Mouse (Mus musculus): ENCODE measurements at regions not wholly inside any gene's neighbourhood (a gene's known extent, or its start where the extent isn't known, plus 50 kb on each side); places are given as distances from the start of the nearest gene placed in this dataset.
"Not testable (repeated sequence)": the region's sequence is repeated elsewhere in the genome, so short reads cannot be mapped to it uniquely, and the experiment has no call there.

DNA sequence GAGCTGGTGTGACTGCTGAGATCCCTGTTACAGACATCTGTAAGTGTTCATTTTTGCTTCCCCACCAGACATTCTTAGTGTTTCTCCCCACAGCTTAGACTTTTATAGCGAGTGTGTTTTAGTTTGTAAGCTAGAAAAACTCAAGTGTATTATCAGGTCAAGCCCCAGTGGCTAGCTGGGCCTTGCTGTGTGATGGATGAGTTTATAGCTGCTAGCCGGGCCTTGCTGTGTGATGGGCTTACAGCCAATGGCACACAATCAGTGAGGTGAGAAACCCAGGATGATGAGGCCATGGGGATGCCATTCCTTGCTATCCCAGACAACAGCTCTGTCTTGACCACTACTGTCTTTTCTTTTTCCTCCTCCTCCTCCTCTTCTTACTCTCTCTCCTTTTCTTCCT is 197.7 kb upstream of the Dpp6 start:
- Histone ChIP-seq H3K27ac (ENCODE audit: low read depth, low read length) (no peak overlapping the region), H3K36me3 (ENCODE audit: control insufficient read depth, insufficient read depth, low read length) (no peaks in the 10 kb centered on the region), H3K4me3 (ENCODE audit: low read depth, low read length) (no peak overlapping the region), H3K9ac (ENCODE audit: low read length) (no peak overlapping the region), H3K9me3 (ENCODE audit: control insufficient read depth, low read length) (no peaks in the 10 kb centered on the region), H3K4me1 (replicated peaks; ENCODE audit: control insufficient read depth, insufficient read depth, low read length) (no peaks in the 10 kb centered on the region), H3K27me3 (ENCODE audit: control insufficient read depth, insufficient read depth, low read length) (no peaks in the 10 kb centered on the region), H3K4me2 (ENCODE audit: low read depth, low read length, severe bottlenecking) (no peak overlapping the region)
- ATAC-seq (replicated peaks; ENCODE audit: low FRiP score), result no peak
- DNase-seq (ENCODE audit: low spot score), result no peak
- 75% methylated on average over 2 of the region's 2 CpGs for WGBS

- Histone ChIP-seq H3K9ac (ENCODE audit: low read length) (no peak overlapping the region), H3K4me3 (ENCODE audit: low read depth, low read length) (no peak overlapping the region), H3K36me3 (ENCODE audit: control insufficient read depth, insufficient read depth, low read length) (no peaks in the 10 kb centered on the region), H3K4me1 (replicated peaks; ENCODE audit: control insufficient read depth, insufficient read depth, low read length) (no peaks in the 10 kb centered on the region), H3K9me3 (ENCODE audit: control insufficient read depth, low read length) (no peaks in the 10 kb centered on the region), H3K27ac (ENCODE audit: low read depth, low read length) (no peak overlapping the region), H3K27me3 (ENCODE audit: control insufficient read depth, insufficient read depth, low read length) (no peaks in the 10 kb centered on the region), H3K4me2 (ENCODE audit: low read depth, low read length, severe bottlenecking) (no peak overlapping the region)
- WGBS, result 52% methylated on average over 2 of the region's 2 CpGs
- DNase-seq (ENCODE audit: low spot score), result no peak
- ATAC-seq (replicated peaks; ENCODE audit: low FRiP score), result no peak
Observed at GRCm38 (mm10) chr5:26622116-26622515, 194.9 kb upstream of the Dpp6 start.

DNA sequence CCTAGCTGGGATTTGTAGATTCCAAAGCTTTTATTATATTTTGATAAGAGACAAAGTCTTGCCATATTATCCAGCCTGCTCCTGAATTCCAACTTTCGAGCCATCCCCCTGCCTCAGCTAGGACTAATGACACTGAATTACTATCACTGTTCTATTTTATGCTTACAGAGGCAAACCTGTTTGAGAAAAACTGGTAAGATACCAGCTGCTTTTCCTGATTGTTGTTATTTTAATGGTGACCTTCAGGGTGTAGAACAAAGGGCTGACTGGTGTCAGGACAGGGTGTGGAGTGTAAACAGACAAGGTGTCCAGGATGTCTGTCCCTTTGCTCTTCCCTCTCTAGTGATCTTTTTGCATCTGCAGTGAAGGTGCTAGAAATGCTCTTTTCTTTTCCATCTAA is 145.5 kb upstream of the Dpp6 start:
- no peak overlapping the region for H3K27ac ChIP-seq (ENCODE audit: low read depth, low read length)
- no peaks in the 10 kb centered on the region for H3K4me1 ChIP-seq (replicated peaks; ENCODE audit: control insufficient read depth, insufficient read depth, low read length)
- H3K9me3 ChIP-seq (ENCODE audit: control insufficient read depth, low read length), result no peaks in the 10 kb centered on the region
- no peaks in the 10 kb centered on the region for H3K36me3 ChIP-seq (ENCODE audit: control insufficient read depth, insufficient read depth, low read length)
- no peak overlapping the region for H3K4me2 ChIP-seq (ENCODE audit: low read depth, low read length, severe bottlenecking)
- ATAC-seq (replicated peaks; ENCODE audit: low FRiP score), result no peak
- DNase-seq (ENCODE audit: low spot score), result no peak
- H3K27me3 ChIP-seq (ENCODE audit: control insufficient read depth, insufficient read depth, low read length), result no peaks in the 10 kb centered on the region
- no peak overlapping the region for H3K9ac ChIP-seq (ENCODE audit: low read length)
- no peak overlapping the region for H3K4me3 ChIP-seq (ENCODE audit: low read depth, low read length)
- WGBS, result 77% methylated on average over 1 of the region's 1 CpGs

GRCm38 (mm10) chr5:26689775-26690174 is 127.2 kb upstream of the Dpp6 start:
- H3K27ac ChIP-seq (ENCODE audit: low read depth, low read length), result no peak overlapping the region
- H3K4me2 ChIP-seq (ENCODE audit: low read depth, low read length, severe bottlenecking), result no peak overlapping the region
- H3K4me1 ChIP-seq (replicated peaks; ENCODE audit: control insufficient read depth, insufficient read depth, low read length), result no peaks in the 10 kb centered on the region
- H3K27me3 ChIP-seq (ENCODE audit: control insufficient read depth, insufficient read depth, low read length), result no peaks in the 10 kb centered on the region
- H3K4me3 ChIP-seq (ENCODE audit: low read depth, low read length), result no peak overlapping the region
- ATAC-seq (replicated peaks; ENCODE audit: low FRiP score), result no peak
- H3K9ac ChIP-seq (ENCODE audit: low read length), result no peak overlapping the region
- WGBS, result 75% methylated on average over 3 of the region's 3 CpGs
- no peaks in the 10 kb centered on the region for H3K9me3 ChIP-seq (ENCODE audit: control insufficient read depth, low read length)
- no peak for DNase-seq (ENCODE audit: low spot score)
- no peaks in the 10 kb centered on the region for H3K36me3 ChIP-seq (ENCODE audit: control insufficient read depth, insufficient read depth, low read length)

DNA sequence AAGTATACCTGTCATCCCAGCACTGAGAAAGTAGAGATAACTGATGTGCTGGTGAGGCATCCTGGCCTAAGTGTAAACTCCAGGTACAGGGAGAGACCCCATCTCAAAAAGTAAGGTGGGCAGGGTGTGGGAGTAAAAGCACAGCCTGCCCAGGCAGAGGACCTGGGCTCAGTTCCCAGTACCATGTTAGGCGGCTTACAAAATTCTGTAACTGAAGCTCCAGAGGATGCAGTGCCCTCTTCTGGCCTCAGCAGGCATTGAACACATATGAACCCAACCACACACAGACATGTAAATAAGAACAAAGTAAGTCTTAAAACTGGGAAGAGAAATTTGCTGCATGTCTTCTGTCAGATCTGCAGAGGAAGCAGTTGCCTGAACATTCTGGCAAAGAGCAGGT is 125.9 kb upstream of the Dpp6 start:
- DNase-seq (ENCODE audit: low spot score) (no peak), ATAC-seq (replicated peaks; ENCODE audit: low FRiP score) (no peak)
- no peak overlapping the region for H3K9ac ChIP-seq (ENCODE audit: low read length)
- H3K36me3 ChIP-seq (ENCODE audit: control insufficient read depth, insufficient read depth, low read length), result no peaks in the 10 kb centered on the region
- H3K4me1 ChIP-seq (replicated peaks; ENCODE audit: control insufficient read depth, insufficient read depth, low read length), result no peaks in the 10 kb centered on the region
- WGBS, result 93% methylated on average over 1 of the region's 1 CpGs
- no peak overlapping the region for H3K4me2 ChIP-seq (ENCODE audit: low read depth, low read length, severe bottlenecking)
- no peaks in the 10 kb centered on the region for H3K9me3 ChIP-seq (ENCODE audit: control insufficient read depth, low read length)
- H3K4me3 ChIP-seq (ENCODE audit: low read depth, low read length), result no peak overlapping the region
- H3K27me3 ChIP-seq (ENCODE audit: control insufficient read depth, insufficient read depth, low read length), result no peaks in the 10 kb centered on the region
- H3K27ac ChIP-seq (ENCODE audit: low read depth, low read length), result no peak overlapping the region

GRCm38 (mm10) chr5:26692013-26692412 is 125.0 kb upstream of the Dpp6 start:
- Histone ChIP-seq H3K4me3 (ENCODE audit: low read depth, low read length) (no peak overlapping the region), H3K4me1 (replicated peaks; ENCODE audit: control insufficient read depth, insufficient read depth, low read length) (no peaks in the 10 kb centered on the region), H3K9ac (ENCODE audit: low read length) (no peak overlapping the region), H3K27me3 (ENCODE audit: control insufficient read depth, insufficient read depth, low read length) (no peaks in the 10 kb centered on the region), H3K27ac (ENCODE audit: low read depth, low read length) (no peak overlapping the region), H3K9me3 (ENCODE audit: control insufficient read depth, low read length) (no peaks in the 10 kb centered on the region), H3K4me2 (ENCODE audit: low read depth, low read length, severe bottlenecking) (no peak overlapping the region), H3K36me3 (ENCODE audit: control insufficient read depth, insufficient read depth, low read length) (no peaks in the 10 kb centered on the region)
- ATAC-seq (replicated peaks; ENCODE audit: low FRiP score) (no peak), DNase-seq (ENCODE audit: low spot score) (no peak)
- 28% methylated on average over 5 of the region's 5 CpGs for WGBS

GRCm38 (mm10) chr5:26703621-26704020 is 113.4 kb upstream of the Dpp6 start:
- not testable (repeated sequence) for H3K4me1 ChIP-seq (replicated peaks; ENCODE audit: control insufficient read depth, insufficient read depth, low read length); ATAC-seq (replicated peaks; ENCODE audit: low FRiP score); H3K27me3 ChIP-seq (ENCODE audit: control insufficient read depth, insufficient read depth, low read length); H3K9me3 ChIP-seq (ENCODE audit: control insufficient read depth, low read length); H3K27ac ChIP-seq (ENCODE audit: low read depth, low read length); H3K36me3 ChIP-seq (ENCODE audit: control insufficient read depth, insufficient read depth, low read length); H3K9ac ChIP-seq (ENCODE audit: low read length); H3K4me2 ChIP-seq (ENCODE audit: low read depth, low read length, severe bottlenecking); DNase-seq (ENCODE audit: low spot score); H3K4me3 ChIP-seq (ENCODE audit: low read depth, low read length)
- 50% methylated on average over 6 of the region's 6 CpGs for whole genome bisulfite sequencing

DNA sequence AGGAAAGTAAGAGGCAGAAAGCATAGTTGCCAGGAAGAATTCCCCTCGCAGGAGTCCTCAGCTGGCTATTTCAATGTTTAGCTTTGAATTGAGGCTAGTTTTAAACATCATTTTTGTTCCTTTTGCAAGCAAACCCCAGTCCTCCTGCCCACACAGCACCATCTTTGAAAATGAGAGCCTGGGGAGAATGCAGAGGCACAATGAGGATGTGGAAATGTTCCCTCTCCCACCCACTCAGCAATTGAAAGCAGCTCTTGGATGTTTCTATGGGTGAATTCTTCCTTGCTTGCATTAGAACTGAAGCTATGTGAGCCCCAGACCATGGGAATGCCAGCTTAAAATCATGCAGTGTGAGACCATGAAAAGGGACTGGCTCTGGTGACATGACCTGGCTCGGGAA is 109.3 kb upstream of the Dpp6 start:
- 81% methylated on average over 2 of the region's 2 CpGs for WGBS
- Histone ChIP-seq H3K9ac (ENCODE audit: low read length) (no peak overlapping the region), H3K27me3 (ENCODE audit: control insufficient read depth, insufficient read depth, low read length) (no peaks in the 10 kb centered on the region), H3K4me2 (ENCODE audit: low read depth, low read length, severe bottlenecking) (no peak overlapping the region), H3K27ac (ENCODE audit: low read depth, low read length) (no peak overlapping the region), H3K36me3 (ENCODE audit: control insufficient read depth, insufficient read depth, low read length) (no peaks in the 10 kb centered on the region), H3K9me3 (ENCODE audit: control insufficient read depth, low read length) (no peaks in the 10 kb centered on the region), H3K4me1 (replicated peaks; ENCODE audit: control insufficient read depth, insufficient read depth, low read length) (no peaks in the 10 kb centered on the region), H3K4me3 (ENCODE audit: low read depth, low read length) (no peak overlapping the region)
- ATAC-seq (replicated peaks; ENCODE audit: low FRiP score) (no peak), DNase-seq (ENCODE audit: low spot score) (no peak)

GRCm38 (mm10) chr5:26724491-26724890 is 92.5 kb upstream of the Dpp6 start:
- H3K9me3 ChIP-seq (ENCODE audit: control insufficient read depth, low read length), result no peaks in the 10 kb centered on the region
- DNase-seq (ENCODE audit: low spot score), result no peak
- 88% methylated on average over 2 of the region's 2 CpGs for WGBS
- H3K9ac ChIP-seq (ENCODE audit: low read length), result no peak overlapping the region
- H3K36me3 ChIP-seq (ENCODE audit: control insufficient read depth, insufficient read depth, low read length), result no peaks in the 10 kb centered on the region
- H3K27me3 ChIP-seq (ENCODE audit: control insufficient read depth, insufficient read depth, low read length), result no peaks in the 10 kb centered on the region
- H3K4me2 ChIP-seq (ENCODE audit: low read depth, low read length, severe bottlenecking), result no peak overlapping the region
- no peak overlapping the region for H3K27ac ChIP-seq (ENCODE audit: low read depth, low read length)
- no peaks in the 10 kb centered on the region for H3K4me1 ChIP-seq (replicated peaks; ENCODE audit: control insufficient read depth, insufficient read depth, low read length)
- H3K4me3 ChIP-seq (ENCODE audit: low read depth, low read length), result no peak overlapping the region
- no peak for ATAC-seq (replicated peaks; ENCODE audit: low FRiP score)

Data from forebrain, embryonic 11.5 days (tissue).